Mouse (Mus musculus) G1E (cell line): ENCODE data around the gene Adk. TPM values are rescaled to one million over a fixed set of nuclear protein-coding genes. Genes with fewer than 3 reads are reported as not detected.
"Not testable (repeated sequence)": the region's sequence is repeated elsewhere in the genome, so short reads cannot be mapped to it uniquely, and the experiment has no call there.

Source experiments
- ATAC-seq: 2 replicates; pipeline ENCODE4 v1.8.0; 2016; ENCODE audit warnings: mild to moderate bottlenecking; ENCODE audit not compliant: insufficient number of reproducible peaks, poor library complexity, low FRiP score, severe bottlenecking; ENCODE audit errors: extremely low read depth
- DNase-seq: peaks from one replicate; pipeline ENCODE4 v3.0.0; 2012; ENCODE audit warnings: low spot score
- H3K27me3 ChIP-seq: 2 replicates; pipeline ENCODE4 v1.6.1; 2012; ENCODE audit warnings: mild to moderate bottlenecking, low read length, inconsistent platforms; ENCODE audit not compliant: insufficient read depth
- H3K36me3 ChIP-seq: replicated peaks from 2 replicates; pipeline ENCODE3; 2012; ENCODE audit warnings: mild to moderate bottlenecking, inconsistent platforms
- H3K4me1 ChIP-seq: 2 replicates; pipeline ENCODE4 v1.6.1; 2012; ENCODE audit warnings: low read depth, low read length, inconsistent platforms, mixed read lengths; ENCODE audit not compliant: insufficient read depth
- H3K4me3 ChIP-seq: 2 replicates; pipeline ENCODE4 v1.5.1; 2012; ENCODE audit warnings: low read depth, mild to moderate bottlenecking, inconsistent platforms, low read length, moderate library complexity, mixed read lengths
- H3K9me3 ChIP-seq: replicated peaks from 2 replicates; pipeline ENCODE4 v1.6.1; 2012; ENCODE audit warnings: inconsistent platforms
- CTCF ChIP-seq: IDR thresholded peaks from 2 replicates; pipeline ENCODE4 v1.5.1; 2012; ENCODE audit warnings: low read depth, low read length, inconsistent platforms, mixed read lengths
- GATA1 ChIP-seq: IDR thresholded peaks from 2 replicates; pipeline ENCODE4 v1.6.1; 2012; ENCODE audit warnings: borderline replicate concordance, low read length, inconsistent platforms, mixed read lengths
- GATA2 ChIP-seq: IDR thresholded peaks from 2 replicates; pipeline ENCODE4 v1.6.1; 2012; ENCODE audit warnings: low read depth, low read length, inconsistent platforms, borderline replicate concordance
- POLR2AphosphoS5 ChIP-seq: IDR thresholded peaks from 2 replicates; pipeline ENCODE4 v1.6.1; 2012; ENCODE audit warnings: low read depth, low read length, inconsistent platforms; ENCODE audit not compliant: insufficient replicate concordance
- TAL1 ChIP-seq: conservative IDR thresholded peaks from 2 replicates; pipeline ENCODE4 v1.6.1; 2012; ENCODE audit warnings: low read depth, low read length, inconsistent platforms, mixed read lengths
- polyA plus RNA-seq: library from polyadenylated mRNA; stranded (reverse); fragments of >175 nt; gene quantifications from 2 replicates; pipeline ENCODE4 v1.2.3, GENCODE M21; 2012
- total RNA-seq, 2 experiments: library from RNA; stranded (forward) in 1 of 2; stranded (reverse) in 1 of 2; fragments of 200-1000 nt in 1 of 2; fragments of >200 nt in 1 of 2; fragmentation: Nextera tagmentation in 1 of 2; gene quantifications; 2 replicates each; pipeline ENCODE4 v1.2.3; 2014 to 2017

The Adk gene
- total and polyA plus RNA-seq, 3 experiments: 20.8 to 547 (median 489) TPM

DNA sequence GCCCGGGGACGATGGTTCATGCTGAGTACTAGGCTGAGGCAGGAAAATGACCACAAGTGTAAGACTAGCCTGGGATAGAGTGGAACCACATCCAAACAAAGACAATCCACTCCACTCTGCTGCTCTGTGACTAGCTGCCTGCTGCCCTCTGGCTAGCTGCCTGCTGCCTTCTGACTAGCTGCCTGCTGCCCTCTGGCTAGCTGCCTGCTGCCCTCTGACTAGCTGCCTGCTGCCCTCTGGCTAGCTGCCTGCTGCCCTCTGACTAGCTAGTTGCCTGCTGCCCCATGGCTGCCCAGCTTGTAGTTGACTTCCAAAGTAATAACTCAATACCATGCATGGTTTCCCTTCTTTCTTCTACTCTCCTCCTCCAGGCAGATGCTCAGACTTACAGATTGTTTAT lies 424.8 kb downstream of the Adk start:
- TF ChIP-seq GATA2: no peak
- no peak for TF ChIP-seq POLR2AphosphoS5
- no peak for TF ChIP-seq CTCF
- TF ChIP-seq TAL1: no peak
- TF ChIP-seq GATA1: no peak
- H3K9me3 ChIP-seq: no peaks in the 10 kb centered on the region
- ATAC-seq (no peak), DNase-seq (no peak)
- no peaks in the 10 kb centered on the region for H3K36me3 ChIP-seq
- peaks cover 2% of the 10 kb centered on the region; the same call in 1 of the 2 replicates for H3K4me1 ChIP-seq
- H3K27me3 ChIP-seq: peaks cover 23% of the 10 kb centered on the region
- H3K4me3 ChIP-seq: no peak overlapping the region

DNA sequence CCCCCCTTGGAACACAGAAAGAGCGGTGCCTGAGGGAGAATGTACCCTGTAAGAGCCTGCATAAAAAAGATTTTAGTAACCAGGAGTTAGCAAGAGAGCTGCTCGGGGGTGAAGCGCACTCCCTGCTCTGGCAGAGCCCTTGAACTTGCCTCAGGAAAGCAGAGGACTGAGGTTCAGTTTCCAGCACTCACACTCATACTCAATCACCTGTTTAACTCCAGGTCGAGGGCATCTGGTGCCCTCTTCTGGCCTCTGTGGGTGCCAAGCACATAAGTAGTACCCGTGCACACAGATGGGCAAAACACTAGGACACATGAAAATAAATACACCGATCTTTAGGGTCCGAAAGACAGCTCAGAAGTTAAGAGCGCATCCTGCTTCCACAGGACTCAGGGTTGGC lies 427.2 kb downstream of the Adk start:
- no peaks in the 10 kb centered on the region for H3K9me3 ChIP-seq

DNA sequence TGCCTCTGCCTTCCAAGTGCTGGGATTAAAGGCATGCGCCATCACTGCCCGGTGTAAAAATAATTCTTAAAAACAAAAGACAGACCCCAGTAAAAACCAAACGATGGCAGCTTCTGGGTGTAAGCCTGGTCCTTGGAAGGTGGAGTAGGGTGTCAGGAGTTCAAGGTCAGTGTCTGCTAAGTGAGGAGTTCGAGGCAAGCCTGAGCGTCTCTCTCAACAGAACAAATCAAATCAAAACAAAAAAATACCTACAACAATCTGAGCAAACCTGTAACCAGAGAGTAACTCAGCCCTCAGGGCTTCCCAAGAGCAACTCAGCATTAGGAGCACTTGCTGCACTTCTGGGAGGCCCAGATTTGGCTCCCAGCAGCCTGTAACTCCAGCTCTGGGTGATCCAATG lies 427.8 kb downstream of the Adk start:
- no peak for DNase-seq
- Histone ChIP-seq H3K9me3 (no peaks in the 10 kb centered on the region), H3K4me3 (no peak overlapping the region), H3K4me1 (no peaks in the 10 kb centered on the region), H3K36me3 (no peaks in the 10 kb centered on the region), H3K27me3 (peaks cover 20% of the 10 kb centered on the region)
- no peak for ATAC-seq
- no peak for TF ChIP-seq GATA1
- no peak for TF ChIP-seq POLR2AphosphoS5
- TF ChIP-seq GATA2: no peak
- TF ChIP-seq TAL1: no peak
- no peak for TF ChIP-seq CTCF

More for the DNA sequence above, 427.2 kb downstream of the Adk start:
- DNase-seq: no peak
- no peaks in the 10 kb centered on the region for H3K4me1 ChIP-seq
- ATAC-seq: no peak
- no peak overlapping the region for H3K4me3 ChIP-seq
- peaks cover 18% of the 10 kb centered on the region for H3K27me3 ChIP-seq
- TF ChIP-seq GATA2 (no peak), GATA1 (no peak), POLR2AphosphoS5 (no peak), CTCF (no peak)
- no peaks in the 10 kb centered on the region for H3K36me3 ChIP-seq

DNA sequence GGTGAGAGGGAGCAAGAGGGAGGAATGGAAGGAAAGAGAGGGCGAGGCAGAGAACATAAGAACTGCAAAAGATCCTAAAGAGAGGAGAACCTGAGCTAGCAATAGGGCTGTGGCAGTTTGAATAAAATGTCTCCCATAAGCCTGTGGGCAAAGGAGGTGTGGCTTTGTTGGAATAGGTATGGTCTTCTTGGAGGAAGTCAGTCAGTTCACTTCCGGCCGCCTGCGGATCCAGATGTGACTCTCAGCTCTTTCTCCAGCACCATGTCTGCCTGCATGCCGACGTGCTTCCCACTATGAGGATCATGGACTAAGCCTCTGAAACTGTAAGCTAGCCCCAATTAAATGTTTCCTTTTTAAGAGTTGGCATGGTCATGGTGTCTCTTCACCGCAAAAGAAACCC lies 428.9 kb downstream of the Adk start, which contains the start of gene Kat6b:
Gene Kat6b, plus strand, starts transcription at position 204 of the 400 bp plus-strand sequence.
- ATAC-seq (no peak), DNase-seq (no peak)

DNA sequence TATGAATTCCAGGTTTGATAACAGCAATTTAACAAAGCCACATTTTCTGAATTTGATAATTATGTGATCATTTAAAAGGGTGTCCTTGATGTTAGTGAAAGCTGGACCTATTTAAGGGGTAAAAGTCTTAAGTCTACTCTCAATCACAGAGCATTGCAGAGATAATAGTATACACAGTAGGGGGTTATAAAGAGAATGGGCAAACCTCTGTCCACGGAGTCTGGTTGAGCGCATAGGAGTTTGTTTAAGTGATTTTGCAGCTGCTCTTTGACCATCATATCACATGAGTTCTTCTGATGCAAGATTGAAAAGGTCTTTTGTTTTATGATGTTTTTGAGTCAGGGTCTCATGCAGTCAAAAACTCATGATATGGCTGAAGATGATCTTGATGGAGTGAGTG lies 431.8 kb downstream of the Adk start:
- H3K27me3 ChIP-seq: peaks cover 8% of the 10 kb centered on the region
- DNase-seq: no peak
- no peak overlapping the region for H3K4me3 ChIP-seq
- no peak for ATAC-seq
- no peak for TF ChIP-seq TAL1
- no peak for TF ChIP-seq POLR2AphosphoS5
- no peak for TF ChIP-seq GATA2
- no peaks in the 10 kb centered on the region for H3K4me1 ChIP-seq
- H3K9me3 ChIP-seq: no peaks in the 10 kb centered on the region
- H3K36me3 ChIP-seq: no peaks in the 10 kb centered on the region

More for the DNA sequence above, 428.9 kb downstream of the Adk start, which contains the start of gene Kat6b:
- Histone ChIP-seq H3K27me3 (peaks cover 13% of the 10 kb centered on the region), H3K4me3 (no peak within 1 kb of the TSS), H3K4me1 (no peaks in the 10 kb centered on the region), H3K9me3 (no peaks in the 10 kb centered on the region), H3K36me3 (no peaks in the 10 kb centered on the region)
- TF ChIP-seq GATA2 (no peak), CTCF (no peak), TAL1 (no peak), POLR2AphosphoS5 (no peak), GATA1 (no peak)

DNA sequence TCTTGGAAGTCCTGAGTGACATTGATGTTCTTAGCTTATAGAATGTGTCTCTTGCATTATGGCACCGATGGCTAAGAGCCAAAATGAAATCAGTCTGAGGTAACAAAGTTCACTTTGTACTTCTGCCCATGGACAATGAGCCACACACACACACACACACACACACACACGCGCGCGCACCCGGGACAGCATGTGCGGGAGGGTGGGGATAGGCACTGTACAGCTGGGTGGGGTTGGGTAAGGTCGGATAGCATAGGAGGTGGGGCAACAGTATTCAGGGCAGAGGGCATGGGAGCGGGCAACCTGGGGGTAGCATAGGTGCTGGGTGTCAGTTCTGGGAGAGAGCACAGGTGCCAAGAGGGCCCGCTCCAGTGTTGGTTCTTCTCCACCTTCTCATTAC lies 432.3 kb downstream of the Adk start:
- H3K4me3 ChIP-seq: no peak overlapping the region
- no peaks in the 10 kb centered on the region for H3K4me1 ChIP-seq
- H3K27me3 ChIP-seq: peaks cover 9% of the 10 kb centered on the region
- H3K36me3 ChIP-seq: no peaks in the 10 kb centered on the region
- no peak for DNase-seq
- TF ChIP-seq GATA1 (no peak), CTCF (no peak), POLR2AphosphoS5 (no peak), TAL1 (no peak), GATA2 (no peak)
- ATAC-seq: no peak
- H3K9me3 ChIP-seq: no peaks in the 10 kb centered on the region

DNA sequence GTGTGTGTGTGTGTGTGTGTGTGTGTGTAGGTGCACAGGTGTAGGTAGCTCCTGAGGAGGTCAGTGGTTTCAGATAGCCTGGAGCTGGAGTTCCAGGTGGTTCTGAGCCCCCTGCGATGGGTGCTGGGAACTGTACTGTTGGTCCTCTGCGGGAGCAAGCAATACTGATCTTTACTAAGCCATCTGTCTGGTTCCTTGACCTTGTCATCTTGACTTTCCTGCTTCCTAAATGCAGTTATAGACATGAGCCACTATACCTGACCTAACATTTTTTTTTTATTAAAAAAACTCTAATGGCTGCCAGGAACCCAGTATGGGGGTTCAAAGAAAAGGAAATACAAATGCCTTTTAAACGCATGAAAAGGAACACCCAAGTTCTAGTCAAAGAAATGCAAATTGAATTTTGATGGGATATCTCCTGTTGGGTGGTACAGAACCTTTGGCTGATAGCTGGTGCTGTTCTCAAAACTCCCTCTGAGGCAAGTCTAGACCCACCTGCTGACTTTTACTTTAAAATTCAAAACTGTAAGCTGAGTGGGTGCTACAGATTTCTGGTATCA lies 433.7 kb downstream of the Adk start:
- ATAC-seq (no peak), DNase-seq (no peak)
- no peak for TF ChIP-seq TAL1
- no peak for TF ChIP-seq CTCF
- no peak for TF ChIP-seq GATA2
- TF ChIP-seq POLR2AphosphoS5: no peak
- TF ChIP-seq GATA1: no peak
- H3K4me3 ChIP-seq: no peak overlapping the region
- H3K9me3 ChIP-seq: no peaks in the 10 kb centered on the region
- H3K27me3 ChIP-seq: peaks cover 12% of the 10 kb centered on the region
- H3K36me3 ChIP-seq: no peaks in the 10 kb centered on the region
- H3K4me1 ChIP-seq: no peaks in the 10 kb centered on the region

DNA sequence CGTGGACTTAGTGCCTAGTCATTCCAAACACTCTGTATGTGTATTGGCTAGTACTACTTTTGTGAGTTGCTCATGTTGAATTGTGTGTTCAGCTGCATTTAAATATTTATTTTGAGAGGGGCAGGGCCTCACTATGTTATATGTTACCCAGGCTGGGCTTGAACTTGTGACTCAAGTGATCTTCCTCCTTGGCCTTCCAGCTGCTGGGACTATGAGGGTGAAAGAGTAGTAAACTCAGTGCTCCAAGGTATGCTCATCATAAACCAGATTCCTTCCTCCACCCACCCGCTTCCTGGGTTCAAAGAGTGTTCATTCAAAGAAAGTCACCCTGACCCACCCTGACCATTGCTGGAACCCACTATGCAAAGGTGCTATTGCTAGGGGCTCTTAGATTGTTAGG lies 434.8 kb downstream of the Adk start:
- not testable (repeated sequence) for ATAC-seq

DNA sequence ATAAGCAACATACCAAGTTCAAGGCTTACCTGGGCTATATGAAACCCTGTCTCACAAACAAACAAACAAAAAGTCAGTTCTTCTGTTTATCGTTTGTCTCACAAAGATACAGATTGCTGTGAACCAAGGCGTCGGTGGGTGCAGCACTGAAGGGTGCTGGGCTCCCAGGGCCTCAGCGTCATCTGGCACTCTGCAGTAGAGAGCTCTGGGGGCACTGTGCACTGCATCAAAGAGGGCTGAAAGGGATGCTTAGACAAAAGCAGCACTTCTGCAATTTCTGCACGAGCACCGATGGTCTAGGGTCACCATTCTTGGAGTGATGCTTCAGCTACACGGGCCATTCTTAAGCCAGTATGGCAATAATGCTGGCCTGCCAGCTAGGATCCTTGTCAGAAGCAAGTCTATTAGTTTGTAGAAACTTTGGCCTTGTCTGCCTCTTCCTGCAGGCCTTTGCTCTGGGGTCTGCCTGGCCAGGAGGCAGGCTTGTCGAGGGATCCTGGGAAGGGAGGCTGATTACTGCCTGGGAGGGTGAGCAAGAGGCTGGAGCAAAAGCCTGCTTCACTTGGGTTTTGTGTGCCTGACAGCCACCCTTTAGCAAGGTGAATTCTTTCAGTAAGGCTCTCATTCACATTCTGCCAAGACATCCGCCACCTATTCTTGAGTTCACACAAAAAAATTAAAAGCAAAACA lies 436.2 kb downstream of the Adk start:
- not testable (repeated sequence) for H3K9me3 ChIP-seq, H3K4me1 ChIP-seq, DNase-seq, H3K36me3 ChIP-seq, H3K4me3 ChIP-seq, H3K27me3 ChIP-seq, ATAC-seq

More for the DNA sequence above, 434.8 kb downstream of the Adk start:
- peaks cover 12% of the 10 kb centered on the region for H3K27me3 ChIP-seq
- not testable (repeated sequence) for H3K9me3 ChIP-seq, H3K4me3 ChIP-seq, H3K36me3 ChIP-seq, DNase-seq, H3K4me1 ChIP-seq
